Mouse (Mus musculus) liver, adult 2 months (tissue): ENCODE results near the gene Pdilt. TPM values are rescaled to one million over a fixed set of nuclear protein-coding genes. Genes with fewer than 3 reads are reported as not detected.

Source experiments
- DNase-seq: peaks from one replicate; pipeline ENCODE4 v3.0.0-alpha.2; 2011; ENCODE audit warnings: low read depth, low spot score; ENCODE audit errors: extremely low read depth
- H3K27ac ChIP-seq: fragments of 200-500 bp; replicated peaks from 2 replicates; pipeline ENCODE4 v1.5.1; 2012; ENCODE audit warnings: low read depth, mild to moderate bottlenecking, control low read depth, inconsistent platforms, low read length; ENCODE audit not compliant: insufficient read depth
- H3K27me3 ChIP-seq: fragments of 200-500 bp; 2 replicates; pipeline ENCODE4 v1.6.1; 2012; ENCODE audit warnings: mild to moderate bottlenecking, moderate library complexity, low read length, inconsistent platforms; ENCODE audit not compliant: control insufficient read depth, insufficient read depth
- H3K36me3 ChIP-seq: fragments of 200-500 bp; 2 replicates; pipeline ENCODE4 v1.6.1; 2012; ENCODE audit warnings: low read length, inconsistent platforms; ENCODE audit not compliant: control insufficient read depth, insufficient read depth
- H3K4me1 ChIP-seq: fragments of 200-500 bp; 2 replicates; pipeline ENCODE4 v1.6.1; 2011; ENCODE audit warnings: low read length; ENCODE audit not compliant: control insufficient read depth, insufficient read depth
- H3K4me3 ChIP-seq: fragments of 200-500 bp; 2 replicates; pipeline ENCODE4 v1.5.1; 2011; ENCODE audit warnings: low read depth, mild to moderate bottlenecking, control low read depth, low read length, moderate library complexity; ENCODE audit not compliant: insufficient read depth
- H3K79me2 ChIP-seq: fragments of 200-500 bp; 2 replicates; pipeline ENCODE4 v1.6.1; 2012; ENCODE audit warnings: inconsistent platforms, mild to moderate bottlenecking, low read length, moderate library complexity; ENCODE audit not compliant: control insufficient read depth, insufficient read depth
- H3K9ac ChIP-seq: fragments of 200-500 bp; 2 replicates; pipeline ENCODE4 v1.6.1; 2012; ENCODE audit warnings: low read depth, mild to moderate bottlenecking, control low read depth, inconsistent platforms, low read length
- CTCF ChIP-seq: fragments of 200-500 bp; IDR thresholded peaks from 2 replicates; pipeline ENCODE4 v1.5.1; 2011; ENCODE audit warnings: low read depth, low read length, control low read depth
- POLR2A ChIP-seq: fragments of 200-500 bp; IDR thresholded peaks from 2 replicates; pipeline ENCODE4 v1.6.1; 2011; ENCODE audit warnings: low read length, control low read depth; ENCODE audit not compliant: insufficient read depth; ENCODE audit errors: extremely low read depth
- WGBS: fragments of 180-500 bp; shearing (Covaris S2); methylation state at CpG from one replicate; pipeline ENCODE4 v1.1.7; 2018; 5-methylcytosine and 5-hydroxymethylcytosine counted together
- polyA plus RNA-seq: library from polyadenylated mRNA; depleted of rRNA; stranded (reverse); fragments of >200 nt; gene quantifications from 2 replicates; pipeline ENCODE4 v1.2.3, GENCODE M21; 2012
- total RNA-seq: library from RNA; depleted of rRNA; stranded (reverse); fragments of >200 nt; gene quantifications from 2 replicates; pipeline ENCODE4 v1.2.3, GENCODE M21; 2014

Gene Pdilt
- total and polyA plus RNA-seq, 2 experiments: 2.0 to 11.6 TPM

GRCm38 (mm10) chr7:119550471-119551222 is 27.4 kb upstream of the Pdilt start:
- peak; percentile 93 for DNase-seq
- Histone ChIP-seq H3K4me3 (no peak overlapping the region), H3K79me2 (no peaks in the 10 kb centered on the region), H3K4me1 (peaks cover 12% of the 10 kb centered on the region; the same call in 1 of the 2 replicates), H3K27me3 (no peaks in the 10 kb centered on the region), H3K27ac (peak overlapping the region; percentile 80; the same call in 1 of the 2 replicates), H3K9ac (no peak overlapping the region), H3K36me3 (no peaks in the 10 kb centered on the region)
- WGBS: 15% methylated on average over 3 of the region's 3 CpGs
- TF ChIP-seq CTCF (no peak), POLR2A (no peak)

GRCm38 (mm10) chr7:119545572-119545971 is 22.3 kb upstream of the Pdilt start:
- Histone ChIP-seq H3K27ac (no peak overlapping the region), H3K79me2 (no peaks in the 10 kb centered on the region), H3K27me3 (no peaks in the 10 kb centered on the region), H3K4me3 (no peak overlapping the region), H3K4me1 (peaks cover 7% of the 10 kb centered on the region; the same call in 1 of the 2 replicates), H3K36me3 (peaks cover 24% of the 10 kb centered on the region), H3K9ac (no peak overlapping the region)
- no peak for DNase-seq
- no peak for TF ChIP-seq CTCF
- TF ChIP-seq POLR2A: no peak

- TF ChIP-seq CTCF (no peak), POLR2A (no peak)
- H3K4me1 ChIP-seq: no peaks in the 10 kb centered on the region
- H3K36me3 ChIP-seq: peaks cover 53% of the 10 kb centered on the region
- H3K27ac ChIP-seq: no peak overlapping the region
- 79% methylated on average over 2 of the region's 2 CpGs for WGBS
- H3K27me3 ChIP-seq: no peaks in the 10 kb centered on the region
- H3K79me2 ChIP-seq: no peaks in the 10 kb centered on the region
- H3K9ac ChIP-seq: no peak overlapping the region
- no peak overlapping the region for H3K4me3 ChIP-seq
- DNase-seq: no peak
Measured at GRCm38 (mm10) chr7:119542445-119542844, 19.2 kb upstream of the Pdilt start.

- Histone ChIP-seq H3K9ac (no peak overlapping the region), H3K4me3 (no peak overlapping the region), H3K27ac (no peak overlapping the region; the same call in 1 of the 2 replicates), H3K4me1 (peaks cover 4% of the 10 kb centered on the region), H3K79me2 (no peaks in the 10 kb centered on the region), H3K27me3 (no peaks in the 10 kb centered on the region), H3K36me3 (peaks cover 83% of the 10 kb centered on the region)
- TF ChIP-seq CTCF (no peak), POLR2A (no peak)
- no peak for DNase-seq
- WGBS: 83% methylated on average over 2 of the region's 2 CpGs
Measured at GRCm38 (mm10) chr7:119534389-119534788, 11.1 kb upstream of the Pdilt start.

- Histone ChIP-seq H3K4me1 (peaks cover 7% of the 10 kb centered on the region), H3K9ac (no peak overlapping the region), H3K27me3 (no peaks in the 10 kb centered on the region), H3K79me2 (no peaks in the 10 kb centered on the region), H3K27ac (no peak overlapping the region), H3K36me3 (peaks cover 71% of the 10 kb centered on the region), H3K4me3 (no peak overlapping the region)
- TF ChIP-seq CTCF (no peak), POLR2A (no peak)
- WGBS: 38% methylated on average over 1 of the region's 1 CpGs
- DNase-seq: no peak
Measured at GRCm38 (mm10) chr7:119532924-119533323, 9.6 kb upstream of the Pdilt start.

- H3K27ac ChIP-seq: peak overlapping the region; percentile 89
- WGBS: 16% methylated on average over 7 of the region's 7 CpGs
- H3K4me3 ChIP-seq: peak overlapping the region; percentile 35
- TF ChIP-seq POLR2A (no peak), CTCF (no peak)
- no peaks in the 10 kb centered on the region for H3K79me2 ChIP-seq
- peaks cover 33% of the 10 kb centered on the region for H3K36me3 ChIP-seq
- peaks cover 22% of the 10 kb centered on the region for H3K4me1 ChIP-seq
- H3K27me3 ChIP-seq: no peaks in the 10 kb centered on the region
- peak; percentile 90 for DNase-seq
- H3K9ac ChIP-seq: peak overlapping the region; percentile 73
Measured at GRCm38 (mm10) chr7:119528617-119529016, 5.3 kb upstream of the Pdilt start.
